Mouse (Mus musculus): Measurements from ENCODE around the gene Msrb1. TPM values are rescaled to one million over a fixed set of nuclear protein-coding genes. Genes with fewer than 3 reads are reported as not detected.
"Not testable (repeated sequence)": the region's sequence is repeated elsewhere in the genome, so short reads cannot be mapped to it uniquely, and the experiment has no call there.

Msrb1 gene
- polyA plus RNA-seq, 1 experiment from 2014 or later: 18.4 TPM

DNA sequence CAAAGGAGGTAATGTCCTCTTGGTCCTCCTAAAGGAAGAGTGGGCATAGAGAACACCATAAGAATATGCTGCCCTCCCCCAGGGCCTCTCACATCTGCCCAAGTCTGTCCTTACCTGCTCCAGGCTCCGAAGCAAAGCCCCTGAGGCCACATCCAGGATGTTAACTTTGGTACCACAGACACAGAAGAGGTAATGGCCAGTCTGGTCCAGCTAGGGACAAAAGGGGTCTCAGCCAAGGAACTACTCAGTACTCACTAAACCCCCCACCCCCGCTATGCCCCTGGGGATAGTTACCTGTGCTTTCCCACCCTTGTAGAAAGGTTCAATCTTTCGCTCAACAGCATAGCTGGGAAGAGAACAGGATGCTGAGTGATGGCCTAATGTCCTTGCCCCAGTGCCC lies 30.6 kb upstream of the Msrb1 start:
- ATAC-seq (ENCODE audit: low FRiP score, low read depth): no peak
- peaks cover 44% of the 10 kb centered on the region for H3K36me3 ChIP-seq
- 95% methylated on average over 3 of the region's 3 CpGs for WGBS
- H3K27ac ChIP-seq (replicated peaks): no peak overlapping the region
- H3K27me3 ChIP-seq: no peaks in the 10 kb centered on the region
- H3K9ac ChIP-seq (replicated peaks): no peak overlapping the region
- peaks cover 16% of the 10 kb centered on the region for H3K4me1 ChIP-seq
- H3K9me3 ChIP-seq: no peaks in the 10 kb centered on the region
- 0 out of 2 replicates have a peak overlapping the region, but pooled peaks have one; percentile 7 for H3K4me3 ChIP-seq
- H3K4me2 ChIP-seq (replicated peaks): 0 out of 2 replicates have a peak overlapping the region, but pooled peaks have one; percentile 80

DNA sequence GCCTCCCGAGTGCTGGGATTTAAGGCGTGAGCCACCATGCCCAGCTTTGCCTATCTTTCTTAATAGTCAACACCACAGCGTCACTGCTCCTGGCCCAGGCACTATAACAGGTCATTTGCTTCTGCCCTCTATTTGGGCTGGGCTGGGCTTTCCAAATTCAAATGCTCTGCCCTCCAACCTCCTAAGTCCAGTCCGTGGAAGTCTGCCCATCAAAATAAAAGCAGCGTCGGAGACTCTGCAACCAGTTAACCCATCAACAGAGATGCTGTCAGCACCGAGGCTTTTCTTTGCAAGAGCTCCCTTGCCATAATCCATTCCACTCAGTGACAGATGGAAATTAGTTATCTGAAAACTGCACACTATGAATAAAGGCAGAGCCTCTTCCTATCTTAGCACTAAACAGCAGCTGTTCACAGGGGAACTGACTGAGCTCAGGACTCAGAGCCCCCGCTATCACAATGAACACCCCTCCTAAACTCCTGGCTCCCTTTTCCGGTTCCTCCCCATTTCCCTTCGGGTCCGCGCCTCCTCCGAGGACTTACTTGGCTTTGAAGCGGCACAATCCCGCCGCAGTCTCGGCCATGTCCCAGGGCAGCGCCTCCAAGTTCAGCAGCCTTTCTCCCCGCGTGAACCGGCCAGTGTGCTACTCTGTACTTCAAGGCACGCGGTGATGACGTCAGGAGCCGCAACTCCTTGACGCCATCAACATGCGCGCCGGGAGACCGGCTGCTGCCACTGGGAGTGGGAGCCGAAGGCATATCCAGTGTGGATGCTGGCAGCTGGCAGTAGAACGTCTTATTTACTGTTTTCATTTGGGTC lies 29.3 kb upstream of the Msrb1 start, which contains the start of gene Tbl3:
Tbl3 (minus strand) TSS at position 679 of the 819 bp plus-strand sequence.
- ATAC-seq (ENCODE audit: low FRiP score, low read depth): peak; percentile 92
- peak within 1 kb of the TSS; percentile 80 for H3K4me3 ChIP-seq
- H3K27ac ChIP-seq (replicated peaks): peak within 1 kb of the TSS; percentile 77
- H3K9me3 ChIP-seq: no peaks in the 10 kb centered on the region
- H3K36me3 ChIP-seq: peaks cover 30% of the 10 kb centered on the region
- peak within 1 kb of the TSS; percentile 80 for H3K4me2 ChIP-seq (replicated peaks)
- WGBS: 4% methylated on average over 32 of the region's 32 CpGs
- H3K4me1 ChIP-seq: peaks cover 16% of the 10 kb centered on the region
- peak within 1 kb of the TSS; percentile 71 for H3K9ac ChIP-seq (replicated peaks)
- H3K27me3 ChIP-seq: no peaks in the 10 kb centered on the region

DNA sequence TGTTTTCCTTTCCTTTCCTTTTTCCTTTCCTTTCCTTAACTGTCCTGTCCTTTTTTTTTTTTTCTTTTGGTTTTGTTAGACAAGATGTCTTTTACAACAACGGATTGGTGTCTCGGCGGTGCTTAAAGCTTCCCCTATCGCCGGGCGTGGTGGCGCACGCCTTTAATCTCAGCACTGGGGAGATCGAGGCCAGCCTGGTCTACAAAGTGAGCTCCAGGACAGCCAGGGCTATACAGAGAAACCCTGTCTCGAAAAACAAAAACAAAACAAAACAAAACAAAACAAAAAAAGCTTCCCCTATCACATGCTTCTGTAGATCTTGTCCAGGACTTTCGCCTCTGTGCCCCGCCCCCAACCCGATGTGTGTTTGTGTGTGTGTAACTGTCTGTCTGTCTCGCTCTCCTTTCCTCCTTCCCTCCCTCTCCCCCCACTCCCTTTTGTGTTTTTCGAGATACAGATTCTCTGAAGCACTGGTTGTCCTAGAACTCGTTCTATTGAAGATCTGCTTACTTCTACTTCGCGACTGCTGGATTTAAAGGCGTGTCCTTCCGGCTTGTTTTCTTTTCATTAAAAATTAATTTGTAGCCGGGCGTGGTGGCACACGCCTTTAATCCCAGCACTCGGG lies 28.5 kb upstream of the Msrb1 start:
- Histone ChIP-seq H3K27me3 (no peaks in the 10 kb centered on the region), H3K4me3 (peak overlapping the region; percentile 80), H3K27ac (replicated peaks) (peak overlapping the region; percentile 77), H3K36me3 (peaks cover 24% of the 10 kb centered on the region), H3K4me2 (replicated peaks) (peak overlapping the region; percentile 80), H3K9me3 (no peaks in the 10 kb centered on the region), H3K4me1 (peaks cover 16% of the 10 kb centered on the region), H3K9ac (replicated peaks) (peak overlapping the region; percentile 71)
- WGBS: 8% methylated on average over 24 of the region's 24 CpGs
- ATAC-seq (ENCODE audit: low FRiP score, low read depth): peak; percentile 68; the same call in 1 of the 2 replicates

DNA sequence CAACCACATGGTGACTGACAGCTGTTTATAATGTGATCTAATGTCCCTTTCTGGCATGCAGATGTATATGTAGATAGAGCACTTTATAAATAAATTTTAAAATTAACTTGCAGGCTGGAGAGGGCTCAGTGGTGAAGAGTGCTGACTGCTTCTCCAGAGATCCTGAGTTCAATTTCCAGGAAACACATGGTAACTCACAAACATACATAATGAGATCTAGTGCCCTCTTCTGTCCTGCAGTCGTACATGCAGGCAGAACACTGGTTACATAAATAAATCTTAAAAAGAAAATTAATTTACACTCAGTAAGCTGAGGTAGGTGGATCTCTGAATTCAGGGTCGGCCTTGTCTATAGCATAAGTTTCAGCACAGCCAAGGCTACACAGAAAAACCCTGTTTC lies 27.8 kb upstream of the Msrb1 start:
- 39% methylated on average over 2 of the region's 2 CpGs for WGBS
- Histone ChIP-seq H3K27ac (replicated peaks) (no peak overlapping the region), H3K36me3 (peaks cover 20% of the 10 kb centered on the region), H3K4me2 (replicated peaks) (peak overlapping the region; percentile 80; the same call in 1 of the 2 replicates), H3K4me3 (no peak overlapping the region), H3K4me1 (peaks cover 16% of the 10 kb centered on the region), H3K9me3 (no peaks in the 10 kb centered on the region), H3K27me3 (no peaks in the 10 kb centered on the region), H3K9ac (replicated peaks) (no peak overlapping the region)
- no peak for ATAC-seq (ENCODE audit: low FRiP score, low read depth)

GRCm38 (mm10) chr17:24715556-24715955 lies 20.9 kb upstream of the Msrb1 start:
- Histone ChIP-seq H3K4me1 (peaks cover 5% of the 10 kb centered on the region; the same call in 1 of the 2 replicates), H3K4me3 (no peak overlapping the region), H3K9me3 (no peaks in the 10 kb centered on the region), H3K36me3 (peaks cover 11% of the 10 kb centered on the region; the same call in 1 of the 2 replicates), H3K27me3 (no peaks in the 10 kb centered on the region), H3K9ac (replicated peaks) (no peak overlapping the region), H3K4me2 (replicated peaks) (no peak overlapping the region), H3K27ac (replicated peaks) (no peak overlapping the region)
- ATAC-seq (ENCODE audit: low FRiP score, low read depth): no peak
- 18% methylated on average over 6 of the region's 6 CpGs for WGBS

DNA sequence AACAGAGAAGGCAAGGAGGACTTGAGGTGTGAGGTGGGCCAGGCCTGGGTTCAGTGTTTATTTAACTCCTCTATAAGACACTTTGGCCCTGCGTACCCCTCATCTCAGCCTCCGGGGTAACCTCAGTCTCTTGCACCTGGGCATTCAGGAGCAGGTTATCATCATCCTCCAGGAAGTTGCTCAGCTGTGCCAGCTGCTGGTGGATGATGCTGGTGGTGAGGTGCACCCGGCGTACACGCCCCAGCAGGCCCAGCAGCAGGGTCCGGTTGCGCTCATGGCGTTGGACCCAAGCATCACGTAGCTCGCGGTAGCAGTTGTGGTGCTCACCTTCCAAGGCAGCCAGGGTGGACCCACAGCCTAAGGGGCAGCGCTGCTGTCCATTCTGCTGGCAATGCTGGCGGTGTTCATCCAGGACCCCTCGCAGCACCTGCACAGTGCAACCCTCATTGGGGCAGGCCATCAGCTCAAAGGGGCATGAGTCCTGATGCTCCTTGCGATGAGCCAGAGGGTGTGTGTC lies 20.2 kb upstream of the Msrb1 start:
- WGBS: 94% methylated on average over 15 of the region's 15 CpGs
- no peak overlapping the region for H3K27ac ChIP-seq (replicated peaks)
- peaks cover 9% of the 10 kb centered on the region for H3K4me1 ChIP-seq
- peaks cover 13% of the 10 kb centered on the region; the same call in 1 of the 2 replicates for H3K36me3 ChIP-seq
- H3K4me2 ChIP-seq (replicated peaks): no peak overlapping the region
- no peak overlapping the region for H3K9ac ChIP-seq (replicated peaks)
- no peak for ATAC-seq (ENCODE audit: low FRiP score, low read depth)
- no peaks in the 10 kb centered on the region for H3K27me3 ChIP-seq
- no peaks in the 10 kb centered on the region for H3K9me3 ChIP-seq
- H3K4me3 ChIP-seq: no peak overlapping the region

GRCm38 (mm10) chr17:24717943-24718342 lies 18.5 kb upstream of the Msrb1 start, which contains the start of the genes Rnf151 and Rps2:
Gene Rnf151 (minus strand): TSS chr17:24718063.
Gene Rps2 (plus strand): TSS chr17:24718116.
- WGBS: 80% methylated on average over 4 of the region's 4 CpGs
- Histone ChIP-seq H3K36me3 (peaks cover 27% of the 10 kb centered on the region), H3K9ac (replicated peaks) (0 out of 2 replicates have a peak within 1 kb of the TSS, but pooled peaks have one; percentile 81)

DNA sequence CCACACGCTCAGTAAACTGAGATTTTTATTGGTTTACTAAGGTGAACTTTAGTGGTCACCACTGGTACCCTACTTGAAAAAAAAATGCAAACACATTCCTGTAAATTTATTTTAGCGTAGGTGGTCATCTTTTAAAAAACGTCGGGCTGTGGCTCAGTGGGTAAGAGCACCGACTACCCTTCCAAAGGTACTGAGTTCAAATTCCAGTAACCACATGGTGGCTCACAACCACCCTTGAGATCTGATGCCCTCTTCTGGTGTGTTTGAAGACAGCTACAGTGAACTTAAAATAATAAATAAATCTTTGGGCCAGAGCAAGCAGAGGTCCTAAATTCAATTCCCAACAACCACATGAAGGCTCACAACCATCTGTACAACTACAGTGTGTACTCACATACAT lies 17.5 kb upstream of the Msrb1 start:
- not testable (repeated sequence) for ATAC-seq (ENCODE audit: low FRiP score, low read depth); H3K9me3 ChIP-seq; H3K27ac ChIP-seq (replicated peaks); H3K27me3 ChIP-seq
- Histone ChIP-seq H3K36me3 (peaks cover 27% of the 10 kb centered on the region), H3K4me1 (peaks cover 33% of the 10 kb centered on the region), H3K4me3 (peak overlapping the region; percentile 67), H3K9ac (replicated peaks) (peak overlapping the region; percentile 81), H3K4me2 (replicated peaks) (peak overlapping the region; percentile 81)
- WGBS: 68% methylated on average over 5 of the region's 5 CpGs

More at GRCm38 (mm10) chr17:24717943-24718342, 18.5 kb upstream of the Msrb1 start, which contains the start of the genes Rnf151 and Rps2:
- Histone ChIP-seq H3K27ac (replicated peaks) (no peak within 1 kb of the TSS), H3K27me3 (no peaks in the 10 kb centered on the region), H3K9me3 (no peaks in the 10 kb centered on the region), H3K4me3 (peak within 1 kb of the TSS; percentile 67), H3K4me1 (peaks cover 26% of the 10 kb centered on the region), H3K4me2 (replicated peaks) (peak within 1 kb of the TSS; percentile 81)
- ATAC-seq (ENCODE audit: low FRiP score, low read depth): no peak

GRCm38 (mm10) chr17:24719494-24720222 lies 16.8 kb upstream of the Msrb1 start:
- under 1% methylated on average over 61 of the region's 61 CpGs for WGBS
- no peaks in the 10 kb centered on the region for H3K9me3 ChIP-seq
- peaks cover 33% of the 10 kb centered on the region for H3K4me1 ChIP-seq
- peak overlapping the region; percentile 85 for H3K9ac ChIP-seq (replicated peaks)
- H3K4me2 ChIP-seq (replicated peaks): peak overlapping the region; percentile 81
- peak overlapping the region; percentile 67 for H3K4me3 ChIP-seq
- H3K27ac ChIP-seq (replicated peaks): peak overlapping the region; percentile 87
- no peaks in the 10 kb centered on the region for H3K27me3 ChIP-seq
- H3K36me3 ChIP-seq: peaks cover 27% of the 10 kb centered on the region
- ATAC-seq (ENCODE audit: low FRiP score, low read depth): peak; percentile 98

GRCm38 (mm10) chr17:24720616-24721015 lies 15.8 kb upstream of the Msrb1 start:
- H3K9me3 ChIP-seq; H3K27me3 ChIP-seq; H3K27ac ChIP-seq (replicated peaks); ATAC-seq (ENCODE audit: low FRiP score, low read depth): not testable (repeated sequence)
- Histone ChIP-seq H3K4me2 (replicated peaks) (peak overlapping the region; percentile 81), H3K36me3 (peaks cover 27% of the 10 kb centered on the region), H3K9ac (replicated peaks) (peak overlapping the region; percentile 85), H3K4me3 (peak overlapping the region; percentile 67), H3K4me1 (peaks cover 33% of the 10 kb centered on the region)
- under 1% methylated on average over 11 of the region's 11 CpGs for WGBS

- H3K36me3 ChIP-seq: peaks cover 24% of the 10 kb centered on the region
- not testable (repeated sequence) for H3K9me3 ChIP-seq; H3K27ac ChIP-seq (replicated peaks); H3K27me3 ChIP-seq; ATAC-seq (ENCODE audit: low FRiP score, low read depth)
- H3K4me1 ChIP-seq: peaks cover 33% of the 10 kb centered on the region
- peak overlapping the region; percentile 32; the same call in 1 of the 2 replicates for H3K9ac ChIP-seq (replicated peaks)
- 71% methylated on average over 7 of the region's 7 CpGs for WGBS
- peak overlapping the region; percentile 81 for H3K4me2 ChIP-seq (replicated peaks)
- H3K4me3 ChIP-seq: peak overlapping the region; percentile 36
Measured at GRCm38 (mm10) chr17:24721383-24721955, 15.0 kb upstream of the Msrb1 start.
